Mouse (Mus musculus) lung, postnatal 0 days (tissue): ENCODE data around the gene Hipk2. TPM values are rescaled to one million over a fixed set of nuclear protein-coding genes. Genes with fewer than 3 reads are reported as not detected.

Source experiments
- ATAC-seq: fragments of 200-750 bp; cut with Nextera tagmentation; 2 replicates; pipeline ENCODE4 v1.8.0; 2017; ENCODE audit warnings: moderate library complexity
- DNase-seq: peaks from one replicate; pipeline ENCODE4 v3.0.0-alpha.2; 2016; ENCODE audit warnings: low spot score
- H3K27ac ChIP-seq: fragments of 300-500 bp; sonication (generic); 2 replicates; pipeline ENCODE4 v1.5.1; 2014; ENCODE audit warnings: antibody characterized with exemption, mild to moderate bottlenecking, low read length, mixed read lengths
- H3K27me3 ChIP-seq: fragments of 300-500 bp; sonication (generic); replicated peaks from 2 replicates; pipeline ENCODE4 v1.6.1; 2014; ENCODE audit warnings: low read length, mixed read lengths; ENCODE audit not compliant: insufficient read depth
- H3K36me3 ChIP-seq: fragments of 300-500 bp; sonication (generic); 2 replicates; pipeline ENCODE4 v1.6.1; 2014; ENCODE audit warnings: low read length, mixed read lengths; ENCODE audit not compliant: insufficient read depth
- H3K4me1 ChIP-seq: fragments of 300-500 bp; sonication (generic); 2 replicates; pipeline ENCODE4 v1.6.1; 2014; ENCODE audit warnings: antibody characterized with exemption, low read depth, low read length, mixed read lengths; ENCODE audit not compliant: insufficient read depth
- H3K4me2 ChIP-seq: fragments of 300-500 bp; sonication (generic); replicated peaks from 2 replicates; pipeline ENCODE4 v1.6.1; 2014; ENCODE audit warnings: low read depth, mild to moderate bottlenecking, low read length, moderate library complexity, mixed read lengths
- H3K4me3 ChIP-seq: fragments of 300-500 bp; sonication (generic); 2 replicates; pipeline ENCODE4 v1.5.1; 2014; ENCODE audit warnings: low read depth, low read length
- H3K9ac ChIP-seq: fragments of 300-500 bp; sonication (generic); replicated peaks from 2 replicates; pipeline ENCODE4 v1.6.1; 2014; ENCODE audit warnings: low read depth, mild to moderate bottlenecking
- H3K9me3 ChIP-seq: fragments of 300-500 bp; sonication (generic); 2 replicates; pipeline ENCODE4 v1.6.1; 2016; ENCODE audit warnings: low read length, mixed read lengths
- CTCF ChIP-seq: IDR thresholded peaks from 2 replicates; pipeline ENCODE4 v1.5.1; 2016; ENCODE audit warnings: antibody characterized with exemption, mild to moderate bottlenecking
- EP300 ChIP-seq: IDR thresholded peaks from 2 replicates; pipeline ENCODE4 v1.6.1; 2016; ENCODE audit warnings: antibody characterized with exemption, mild to moderate bottlenecking, control low read depth
- WGBS: fragments of 180-500 bp; shearing (Covaris S2); extraction: QIAGEN DNeasy Blood & Tissue Kit; methylation state at CpG from one replicate; pipeline ENCODE4 v1.1.7; 2014; 5-methylcytosine and 5-hydroxymethylcytosine counted together
- polyA plus RNA-seq: library from polyadenylated mRNA; unstranded; fragments of >200 nt; fragmentation: Nextera tagmentation; extraction: Ambion mirVana; gene quantifications from 2 replicates; pipeline ENCODE4 v1.2.1, GENCODE M21; 2015

The Hipk2 gene
- polyA plus RNA-seq, 1 experiment from 2014 or later: 18.4 TPM

- Histone ChIP-seq H3K9ac (peak overlapping the region; percentile 99), H3K4me1 (peaks cover 7% of the 10 kb centered on the region; the same call in 1 of the 2 replicates), H3K27ac (peak overlapping the region; percentile 98), H3K27me3 (no peaks in the 10 kb centered on the region), H3K4me3 (peak overlapping the region; percentile 99), H3K36me3 (no peaks in the 10 kb centered on the region), H3K9me3 (no peaks in the 10 kb centered on the region), H3K4me2 (peak overlapping the region; percentile 76)
- 3% methylated on average over 8 of the region's 8 CpGs for WGBS
- peak; percentile 89 for DNase-seq
- peak; percentile 74 for TF ChIP-seq CTCF
- no peak for TF ChIP-seq EP300
- no peak for ATAC-seq
Observed at GRCm38 (mm10) chr6:38874035-38874434, 1.9 kb downstream of the Hipk2 start.

GRCm38 (mm10) chr6:38873316-38873715, 2.6 kb downstream of the Hipk2 start:
- ATAC-seq (no peak), DNase-seq (no peak)
- Histone ChIP-seq H3K36me3 (no peaks in the 10 kb centered on the region), H3K4me3 (no peak overlapping the region; the same call in 1 of the 2 replicates), H3K9me3 (no peaks in the 10 kb centered on the region), H3K27ac (0 out of 2 replicates have a peak overlapping the region, but pooled peaks have one; percentile 38), H3K4me2 (peak overlapping the region; percentile 76; the same call in 1 of the 2 replicates), H3K27me3 (no peaks in the 10 kb centered on the region), H3K9ac (peak overlapping the region; percentile 99), H3K4me1 (peaks cover 7% of the 10 kb centered on the region; the same call in 1 of the 2 replicates)
- TF ChIP-seq EP300: no peak
- no peak for TF ChIP-seq CTCF
- WGBS: 64% methylated on average over 1 of the region's 1 CpGs

GRCm38 (mm10) chr6:38871051-38871450, 4.9 kb downstream of the Hipk2 start:
- ATAC-seq (no peak), DNase-seq (peak; percentile 52)
- Histone ChIP-seq H3K27me3 (no peaks in the 10 kb centered on the region), H3K27ac (no peak overlapping the region), H3K9me3 (no peaks in the 10 kb centered on the region), H3K9ac (no peak overlapping the region), H3K4me2 (no peak overlapping the region), H3K4me3 (no peak overlapping the region), H3K36me3 (no peaks in the 10 kb centered on the region), H3K4me1 (peaks cover 12% of the 10 kb centered on the region; the same call in 1 of the 2 replicates)
- WGBS: 26% methylated on average over 7 of the region's 7 CpGs
- TF ChIP-seq EP300 (no peak), CTCF (no peak)

GRCm38 (mm10) chr6:38870070-38870469, 5.9 kb downstream of the Hipk2 start:
- Histone ChIP-seq H3K9ac (no peak overlapping the region), H3K4me2 (no peak overlapping the region), H3K4me3 (no peak overlapping the region), H3K27me3 (no peaks in the 10 kb centered on the region), H3K27ac (no peak overlapping the region), H3K4me1 (peaks cover 12% of the 10 kb centered on the region; the same call in 1 of the 2 replicates), H3K9me3 (no peaks in the 10 kb centered on the region), H3K36me3 (no peaks in the 10 kb centered on the region)
- ATAC-seq (no peak), DNase-seq (no peak)
- 57% methylated on average over 2 of the region's 2 CpGs for WGBS
- TF ChIP-seq EP300 (no peak), CTCF (no peak)

GRCm38 (mm10) chr6:38868974-38869373, 7.0 kb downstream of the Hipk2 start:
- Histone ChIP-seq H3K27ac (no peak overlapping the region), H3K4me3 (no peak overlapping the region), H3K4me2 (no peak overlapping the region), H3K9me3 (no peaks in the 10 kb centered on the region), H3K36me3 (no peaks in the 10 kb centered on the region), H3K4me1 (peaks cover 16% of the 10 kb centered on the region; the same call in 1 of the 2 replicates), H3K9ac (no peak overlapping the region), H3K27me3 (no peaks in the 10 kb centered on the region)
- DNase-seq (no peak), ATAC-seq (no peak)
- 82% methylated on average over 1 of the region's 1 CpGs for WGBS
- no peak for TF ChIP-seq EP300
- TF ChIP-seq CTCF: no peak

- DNase-seq (no peak), ATAC-seq (no peak)
- Histone ChIP-seq H3K27ac (no peak overlapping the region), H3K4me3 (no peak overlapping the region), H3K36me3 (no peaks in the 10 kb centered on the region), H3K4me2 (no peak overlapping the region), H3K9me3 (no peaks in the 10 kb centered on the region), H3K27me3 (no peaks in the 10 kb centered on the region), H3K9ac (no peak overlapping the region), H3K4me1 (peaks cover 9% of the 10 kb centered on the region; the same call in 1 of the 2 replicates)
- TF ChIP-seq EP300 (no peak), CTCF (no peak)
- WGBS: 38% methylated on average over 1 of the region's 1 CpGs
Observed at GRCm38 (mm10) chr6:38867291-38867690, 8.7 kb downstream of the Hipk2 start.
